ENCODE assay signal across 10 mouse cellular contexts in genomic region chr6:120955215-120955614, GRCm38 (mm10). TPM values are rescaled to one million over a fixed set of nuclear protein-coding genes. Genes with fewer than 3 reads are reported as not detected.
DNase-seq lines count a peak whose midpoint lies in the region; ATAC-seq and TF ChIP-seq lines count a peak whose summit lies in the region.
"Had no signal": no experiment of that assay in that cellular context is flagged by ENCODE, and none has a peak within 500 bp of the region (broad histone marks: within the 10 kb centered on the region; RNA-seq: fewer than 3 reads in every experiment).

No protein-coding gene starts in this region.

- H3K9me3 ChIP-seq in lung, postnatal 0 days (ENCODE audit: low read length): no peaks in the 10 kb centered on the region
- H3K9me3 ChIP-seq in hindbrain, embryonic 16.5 days (ENCODE audit: control insufficient read depth, low read length): no peaks in the 10 kb centered on the region
- H3K9me3 ChIP-seq in kidney, embryonic 16.5 days (ENCODE audit: low read length): no peaks in the 10 kb centered on the region
- H3K9me3 ChIP-seq: forebrain, embryonic 13.5 days had no signal

- 70% methylated on average over 3 of the region's 3 CpGs for WGBS in liver, adult 2 months
- WGBS in bone marrow, adult 2 months: 5% methylated on average over 3 of the region's 3 CpGs
- 50% methylated on average over 3 of the region's 3 CpGs for WGBS in lung, postnatal 0 days
- WGBS in hindbrain, embryonic 16.5 days: 86% methylated on average over 3 of the region's 3 CpGs
- 69% methylated on average over 3 of the region's 3 CpGs for WGBS in kidney, embryonic 16.5 days

- no peaks in the 10 kb centered on the region for H3K79me2 ChIP-seq in liver, adult 2 months (ENCODE audit: control insufficient read depth, insufficient read depth, low read length)

- no peak for TF ChIP-seq EP300 in lung, postnatal 0 days (IDR thresholded peaks at IDR 0.05)

- peaks cover 11% of the 10 kb centered on the region; the same call in 1 of the 2 replicates for H3K36me3 ChIP-seq in liver, adult 2 months (ENCODE audit: control insufficient read depth, insufficient read depth, low read length)
- H3K36me3 ChIP-seq in lung, postnatal 0 days (ENCODE audit: insufficient read depth, low read length): peaks cover 9% of the 10 kb centered on the region; the same call in 1 of the 2 replicates
- H3K36me3 ChIP-seq in hindbrain, embryonic 16.5 days (ENCODE audit: control insufficient read depth, insufficient read depth, low read length): peaks cover 38% of the 10 kb centered on the region
- H3K36me3 ChIP-seq in kidney, embryonic 16.5 days (ENCODE audit: insufficient read depth, low read length): peaks cover 34% of the 10 kb centered on the region

- no peak for TF ChIP-seq POLR2A in liver, adult 2 months (IDR thresholded peaks at IDR 0.05; ENCODE audit: extremely low read depth, insufficient read depth, low read length)
- TF ChIP-seq POLR2A in bone marrow, adult 2 months (IDR thresholded peaks at IDR 0.05; ENCODE audit: borderline replicate concordance, control insufficient read depth, low read depth, low read length): no peak

- ATAC-seq in lung, postnatal 0 days: no peak
- ATAC-seq in hindbrain, embryonic 16.5 days: no peak
- ATAC-seq in kidney, embryonic 16.5 days (ENCODE audit: low FRiP score, low TSS enrichment): no peak
- ATAC-seq: forebrain, embryonic 13.5 days had no signal

- H3K4me2 ChIP-seq in lung, postnatal 0 days (replicated peaks; ENCODE audit: low read depth, low read length): no peak overlapping the region
- no peak overlapping the region for H3K4me2 ChIP-seq in hindbrain, embryonic 16.5 days (ENCODE audit: low read length)
- no peak overlapping the region for H3K4me2 ChIP-seq in kidney, embryonic 16.5 days (replicated peaks; ENCODE audit: low read depth, low read length)
- H3K4me2 ChIP-seq: forebrain, embryonic 13.5 days had no signal

- H3K27me3 ChIP-seq in liver, adult 2 months (ENCODE audit: control insufficient read depth, insufficient read depth, low read length): no peaks in the 10 kb centered on the region
- H3K27me3 ChIP-seq in lung, postnatal 0 days (replicated peaks; ENCODE audit: insufficient read depth, low read length): no peaks in the 10 kb centered on the region
- no peaks in the 10 kb centered on the region for H3K27me3 ChIP-seq in hindbrain, embryonic 16.5 days (replicated peaks; ENCODE audit: control insufficient read depth, insufficient read depth, low read length)
- H3K27me3 ChIP-seq in kidney, embryonic 16.5 days (ENCODE audit: insufficient read depth, low read length): no peaks in the 10 kb centered on the region
- H3K27me3 ChIP-seq: forebrain, embryonic 13.5 days had no signal

- no peak overlapping the region for H3K27ac ChIP-seq in liver, adult 2 months (replicated peaks; ENCODE audit: insufficient read depth, low read depth, low read length)
- peak overlapping the region; percentile 5; the same call in 1 of the 2 replicates for H3K27ac ChIP-seq in bone marrow, adult 2 months (ENCODE audit: control insufficient read depth, insufficient read depth, low read depth, low read length, poor library complexity)
- no peak overlapping the region for H3K27ac ChIP-seq in lung, postnatal 0 days (ENCODE audit: low read length)
- no peak overlapping the region for H3K27ac ChIP-seq in hindbrain, embryonic 16.5 days (ENCODE audit: low read depth, low read length)
- H3K27ac ChIP-seq in kidney, embryonic 16.5 days (ENCODE audit: low read length): no peak overlapping the region
- H3K27ac ChIP-seq: forebrain, embryonic 13.5 days had no signal

- H3K9ac ChIP-seq in liver, adult 2 months (ENCODE audit: low read depth, low read length): no peak overlapping the region
- no peak overlapping the region for H3K9ac ChIP-seq in lung, postnatal 0 days (replicated peaks; ENCODE audit: low read depth)
- H3K9ac ChIP-seq in hindbrain, embryonic 16.5 days (ENCODE audit: low read depth, low read length): no peak overlapping the region; the same call in 1 of the 2 replicates
- H3K9ac ChIP-seq in kidney, embryonic 16.5 days (replicated peaks; ENCODE audit: low read length): no peak overlapping the region
- H3K9ac ChIP-seq: forebrain, embryonic 13.5 days had no signal

- no peak overlapping the region for H3K4me3 ChIP-seq in liver, adult 2 months (ENCODE audit: insufficient read depth, low read depth, low read length)
- H3K4me3 ChIP-seq in bone marrow, adult 2 months (replicated peaks; ENCODE audit: control insufficient read depth, low read depth, low read length): no peak overlapping the region
- H3K4me3 ChIP-seq in lung, postnatal 0 days (ENCODE audit: low read depth, low read length): no peak overlapping the region
- no peak overlapping the region for H3K4me3 ChIP-seq in hindbrain, embryonic 16.5 days (ENCODE audit: low read length)
- H3K4me3 ChIP-seq in kidney, embryonic 16.5 days (ENCODE audit: low read length): no peak overlapping the region
- H3K4me3 ChIP-seq: forebrain, embryonic 13.5 days had no signal

- no peak for TF ChIP-seq CTCF in liver, adult 2 months (IDR thresholded peaks at IDR 0.05; ENCODE audit: low read depth, low read length)
- TF ChIP-seq CTCF in bone marrow, adult 2 months (IDR thresholded peaks at IDR 0.05; ENCODE audit: control insufficient read depth, insufficient read depth, low read length): no peak
- no peak for TF ChIP-seq CTCF in lung, postnatal 0 days (IDR thresholded peaks at IDR 0.05)

- DNase-seq in liver, adult 2 months (ENCODE audit: extremely low read depth, low read depth, low spot score): peak; percentile 24
- no peak for DNase-seq in liver
- peak; percentile 69 for DNase-seq in lung, postnatal 0 days (ENCODE audit: low spot score)
- peak; percentile 66 for DNase-seq in thymus, postnatal 14 days
- DNase-seq in cerebellum, adult 11-12 months: no peak
- DNase-seq: cerebellum, adult 18-20 months had no signal

- H3K4me1 ChIP-seq in liver, adult 2 months (ENCODE audit: control insufficient read depth, insufficient read depth, low read length): no peaks in the 10 kb centered on the region
- peaks cover 23% of the 10 kb centered on the region for H3K4me1 ChIP-seq in bone marrow, adult 2 months (ENCODE audit: control insufficient read depth, insufficient read depth, low read length)
- H3K4me1 ChIP-seq in lung, postnatal 0 days (ENCODE audit: insufficient read depth, low read depth, low read length): 0 out of 2 replicates have a peak, but pooled peaks cover 3% of the 10 kb centered on the region
- H3K4me1 ChIP-seq in hindbrain, embryonic 16.5 days (ENCODE audit: control insufficient read depth, insufficient read depth, low read depth, low read length): no peaks in the 10 kb centered on the region
- no peaks in the 10 kb centered on the region for H3K4me1 ChIP-seq in kidney, embryonic 16.5 days (ENCODE audit: insufficient read depth, low read length)
- H3K4me1 ChIP-seq: forebrain, embryonic 13.5 days had no signal

RNA-seq across cellular contexts. Expression of gene Bid, which starts 38.6 kb away (rescaled TPM):
- total RNA-seq in liver, adult 2 months (2014; rRNA removed): 13.9 and 16.8 TPM in 2 replicates
- 6.1 and 6.9 TPM in 2 replicates for polyA plus RNA-seq in liver, adult 2 months (2012; rRNA removed)
- 11.4 and 20.4 TPM in 2 replicates for polyA plus RNA-seq in bone marrow, adult 2 months (2011; ENCODE audit: insufficient read depth, insufficient read length, low replicate concordance, missing spikeins)
- 8.4 and 8.7 TPM in 2 replicates for polyA plus RNA-seq in lung, postnatal 0 days (2015; fragmentation: Nextera tagmentation; extraction: Ambion mirVana)
- 43.0 and 45.6 TPM in 2 replicates for polyA plus RNA-seq in hindbrain, embryonic 16.5 days (2015; fragmentation: Nextera tagmentation; extraction: Ambion mirVana)
- 26.8 and 29.1 TPM in 2 replicates for polyA plus RNA-seq in kidney, embryonic 16.5 days (2015; fragmentation: Nextera tagmentation; extraction: Ambion mirVana)

Comparison
In these comparisons a context has a peak if more than half of its experiments do, and no peak if none do; other contexts are left out.
1. DNase-seq: peak in liver, adult 2 months (single experiment), lung, postnatal 0 days (single experiment) and thymus, postnatal 14 days (single experiment); none in liver (single experiment) and cerebellum, adult 11-12 months (single experiment).